Mouse (Mus musculus) left cerebral cortex, postnatal 14 days (tissue): ENCODE measurements around the gene Upp2. TPM values are rescaled to one million over a fixed set of nuclear protein-coding genes. Genes with fewer than 3 reads are reported as not detected.
A peak's percentile ranks its signal among the peaks of the same experiment; 100 is the strongest.

ENCODE experiments used
- DNase-seq, 2 experiments: peaks; one replicate each; pipeline ENCODE4 v3.0.0; 2021 to 2022; ENCODE audit warnings: low spot score in 2 of 2, mixed read lengths in 1 of 2
- intact Hi-C: fragments of 180-260 bp; cut with DNase I; formaldehyde crosslinking; loops from one replicate; pipeline ENCODE4 v1.15.1; 2025
- total RNA-seq, 2 experiments: library from RNA; stranded (reverse); gene quantifications; 2 replicates each; pipeline ENCODE4 v1.2.3; 2021

Gene Upp2
- total RNA-seq, 2 experiments from 2014 or later = 16.7 to 19.4 TPM

DNA sequence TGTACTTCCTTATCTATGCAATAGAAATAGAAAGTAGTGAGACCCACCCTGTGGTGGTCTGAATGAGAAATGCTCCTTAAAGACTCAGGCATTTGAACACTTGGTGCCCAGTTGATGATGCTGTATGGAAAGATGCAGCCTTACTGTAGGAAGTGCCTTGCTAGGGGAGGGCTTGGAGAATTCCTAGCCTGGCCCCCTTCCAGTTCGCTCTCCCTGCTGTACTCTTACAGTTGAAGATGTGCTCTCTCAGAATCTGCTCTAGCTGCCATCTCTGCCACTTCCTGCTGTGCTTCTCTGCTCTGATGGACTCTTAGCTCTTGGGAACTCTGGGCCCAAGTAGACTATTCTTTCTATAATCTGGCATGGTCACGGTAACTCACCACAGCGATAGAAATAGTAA, 30.5 kb downstream of the Upp2 start:
- intact Hi-C loops = no loop called here
- no peak for DNase-seq

DNA sequence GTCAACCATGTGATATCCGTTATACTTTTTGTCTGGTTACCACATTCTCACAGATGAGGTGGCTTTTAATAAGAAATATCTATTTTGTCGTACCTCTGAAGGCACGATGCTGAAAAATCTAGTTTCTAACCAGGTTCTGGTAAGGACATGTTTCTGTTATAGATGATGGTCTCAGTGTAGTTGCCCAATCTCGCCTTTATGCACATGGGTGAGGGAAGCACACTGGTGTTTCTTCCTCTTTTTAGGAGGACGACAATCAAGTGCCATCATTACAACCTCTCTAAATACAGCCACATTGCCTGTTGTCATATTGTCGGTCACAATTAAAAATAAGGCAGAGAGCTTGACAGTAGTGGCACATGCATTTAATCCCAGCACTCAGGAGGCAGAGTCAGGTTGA, 32.5 kb downstream of the Upp2 start:
- no peak for DNase-seq
- intact Hi-C loops = no loop called here

DNA sequence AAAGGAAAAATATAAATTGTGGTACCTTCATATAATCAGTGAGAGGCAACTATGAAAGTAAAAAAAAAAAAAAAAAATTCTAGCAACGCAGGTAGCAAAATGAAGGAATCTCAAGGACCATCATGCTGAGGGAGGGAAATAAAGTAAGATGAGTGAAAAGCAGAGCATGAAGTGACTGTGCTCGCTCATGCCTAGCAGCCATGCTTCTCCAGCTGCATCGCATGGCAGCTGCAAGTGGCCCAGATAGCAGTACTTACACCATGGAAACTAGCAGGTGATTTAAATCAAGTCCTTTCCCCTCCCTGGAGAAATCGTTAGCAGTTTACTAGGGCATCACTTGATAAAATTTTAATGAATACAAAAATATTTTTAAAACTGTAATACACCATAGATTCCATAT, 34.3 kb downstream of the Upp2 start:
- DNase-seq = no peak
- intact Hi-C loops = no loop called here

DNA sequence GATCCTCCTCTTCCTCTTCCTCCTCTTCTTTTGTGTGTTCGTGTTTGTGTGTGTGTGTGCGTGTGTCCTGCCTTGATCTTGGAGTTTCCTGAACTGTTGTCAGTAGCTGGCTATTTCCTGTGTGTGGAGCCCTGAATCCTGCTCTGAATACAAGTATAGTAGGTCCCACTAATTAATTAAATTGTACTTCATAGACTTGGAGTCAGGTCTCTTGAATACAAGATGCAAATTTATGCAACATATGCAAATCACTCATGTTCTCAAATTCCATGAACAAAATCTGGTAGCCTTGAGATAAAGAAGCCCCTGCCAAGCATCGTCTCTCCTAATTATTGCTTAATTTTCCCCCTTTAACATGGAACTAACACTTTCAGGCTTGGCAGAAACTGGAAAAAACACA, 36.3 kb downstream of the Upp2 start:
- no peak for DNase-seq
- intact Hi-C loops = no loop called here

DNA sequence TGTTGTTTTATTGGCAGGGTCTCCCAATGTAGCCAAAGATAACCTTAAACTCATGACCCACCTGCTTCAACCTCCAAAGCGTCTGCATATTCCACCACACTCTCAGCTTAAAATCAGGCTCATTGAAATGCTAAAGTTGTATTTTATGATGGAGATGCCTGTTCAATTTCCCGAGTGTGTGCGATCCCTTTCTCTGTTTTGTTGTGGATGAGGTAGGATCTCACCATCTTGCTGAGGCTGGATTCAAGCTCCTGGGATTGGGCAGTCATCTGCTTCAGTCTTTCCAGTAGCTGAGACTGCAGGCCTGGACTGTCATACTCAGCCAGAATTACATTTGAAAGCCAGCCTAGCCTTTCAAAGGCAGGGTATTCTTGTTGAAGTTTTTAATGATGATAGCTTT, 37.7 kb downstream of the Upp2 start:
- DNase-seq = no peak
- intact Hi-C loops = no loop called here

DNA sequence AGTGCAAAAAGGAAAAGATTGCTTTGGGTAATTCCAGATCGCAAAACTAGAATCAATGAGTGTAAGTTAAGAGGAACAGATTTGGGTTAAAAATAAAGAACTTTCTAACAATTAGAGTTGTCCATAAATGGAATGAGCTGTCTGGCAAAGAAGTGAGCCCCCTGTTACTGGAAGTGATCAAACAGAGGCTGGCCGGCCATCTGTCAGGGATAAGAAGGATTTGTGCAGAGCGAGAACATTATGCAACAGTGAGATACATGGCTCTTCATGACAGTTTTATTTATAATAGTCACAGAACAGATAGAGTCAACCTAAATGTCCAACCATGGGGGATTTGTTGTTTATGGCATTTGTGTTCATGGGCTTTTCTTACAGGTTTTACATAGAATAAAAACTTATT, 46.6 kb downstream of the Upp2 start:
- intact Hi-C loops = no loop called here
- DNase-seq = peak; percentile 15 to 21

DNA sequence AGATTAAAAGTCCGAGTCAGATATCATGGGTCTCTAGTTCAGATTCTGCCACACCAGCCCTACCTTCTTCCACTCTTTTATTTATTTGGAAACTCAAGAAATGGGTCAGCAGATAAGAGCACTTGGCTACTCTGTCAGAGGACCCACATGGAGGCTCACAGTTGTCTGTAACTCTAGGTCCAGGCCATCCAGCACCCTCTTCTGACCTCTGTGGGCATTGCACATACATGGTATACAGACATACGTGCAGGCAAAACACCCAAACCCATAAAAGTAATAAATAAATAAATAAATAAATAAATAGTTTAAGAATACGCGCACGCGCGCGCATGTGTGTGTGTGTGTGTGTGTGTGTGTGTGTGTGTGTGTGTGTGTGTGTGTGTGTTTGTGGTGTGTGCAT, 47.8 kb downstream of the Upp2 start:
- no peak for DNase-seq

DNA sequence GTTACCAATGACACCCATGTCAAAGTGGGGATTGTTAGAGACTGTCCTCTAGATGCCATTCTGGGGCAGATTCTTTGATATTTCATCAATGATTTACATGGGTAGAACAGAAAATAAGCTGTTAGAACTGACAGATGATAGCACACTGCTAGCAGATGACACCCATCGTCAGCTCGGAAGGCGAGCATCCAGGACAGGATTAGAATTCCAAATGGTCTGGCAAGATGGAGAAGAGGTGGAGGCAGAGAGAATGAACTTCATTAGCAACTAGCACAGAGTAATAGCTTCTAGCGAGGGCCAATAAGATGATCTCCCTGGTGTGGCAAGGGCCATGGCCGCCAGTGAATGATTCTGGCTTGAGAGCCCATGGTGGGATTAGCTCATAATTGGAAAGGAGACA, 48.7 kb downstream of the Upp2 start:
- no peak for DNase-seq
- intact Hi-C loops = no loop called here

More for the DNA sequence above, 47.8 kb downstream of the Upp2 start:
- intact Hi-C loops = no loop called here

DNA sequence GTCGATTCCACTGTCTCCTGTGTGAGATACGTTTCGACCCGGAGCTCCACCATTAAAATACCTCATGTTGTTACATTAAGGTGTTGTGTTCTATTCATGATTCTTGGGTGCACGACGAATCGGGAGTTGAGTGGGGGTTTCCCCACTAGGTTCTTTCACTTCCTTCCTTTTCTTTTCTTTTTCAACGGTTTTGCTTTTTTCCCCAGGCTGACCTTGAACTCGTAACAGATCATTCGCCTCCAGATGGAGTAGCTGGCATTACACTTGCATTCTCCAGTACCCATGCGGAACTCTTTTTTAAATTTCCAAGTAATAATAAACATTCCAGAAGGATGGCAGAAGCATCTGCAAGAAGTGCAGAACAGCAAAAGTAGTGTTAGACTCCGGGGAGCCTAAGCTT, 58.1 kb downstream of the Upp2 start:
- intact Hi-C loops = no loop called here
- no peak for DNase-seq

DNA sequence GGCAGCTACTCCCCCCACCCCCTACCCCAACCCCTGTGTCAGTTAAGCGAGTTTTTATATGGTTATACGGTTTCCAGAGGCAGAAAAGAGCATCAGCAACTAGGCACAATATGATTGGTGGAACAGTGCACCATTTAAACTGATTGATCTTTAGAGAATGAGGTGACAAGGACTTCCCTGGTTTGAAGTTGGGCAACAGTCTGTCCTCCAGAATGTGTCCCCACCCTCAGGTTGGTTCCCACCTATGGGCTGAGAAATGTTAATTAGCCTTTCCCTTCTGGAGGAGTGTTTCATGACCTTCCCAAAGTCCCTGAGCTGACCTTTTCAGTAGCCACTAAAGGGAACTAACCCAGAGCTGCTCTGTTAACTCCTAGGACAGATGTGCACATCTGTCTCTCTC, 58.6 kb downstream of the Upp2 start:
- DNase-seq = no peak

DNA sequence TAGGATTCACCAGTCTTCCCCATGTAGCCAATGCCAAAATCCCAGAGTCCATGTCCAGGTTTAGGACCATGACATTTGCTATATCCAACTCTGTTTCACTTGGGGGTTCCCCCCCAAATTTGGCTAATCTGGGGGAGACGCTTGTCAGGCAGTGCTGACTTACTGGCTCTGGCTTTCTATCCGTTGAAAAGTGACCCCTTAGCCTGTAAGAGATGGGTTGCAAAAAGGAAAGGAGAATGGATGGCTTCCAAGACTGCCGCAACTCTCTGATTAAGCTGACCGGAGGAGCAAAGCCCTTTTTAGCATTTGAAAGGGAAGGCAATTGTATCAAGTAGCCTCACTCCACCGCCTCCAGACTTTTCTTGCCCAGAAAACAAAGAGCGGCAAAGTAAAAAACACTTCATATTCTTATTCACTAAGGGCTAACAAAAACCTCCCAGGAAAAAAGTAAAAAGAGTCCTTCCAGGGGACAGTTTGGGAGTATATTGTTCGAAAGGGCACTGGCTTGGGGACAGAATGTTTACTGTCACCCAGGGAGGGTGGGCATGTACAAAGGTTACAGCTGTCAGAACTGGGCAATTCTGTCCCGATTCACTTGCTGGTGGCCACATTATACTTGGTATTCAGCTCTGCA, 59.2 kb downstream of the Upp2 start:
- DNase-seq = no peak
- intact Hi-C loops = no loop called here

More for the DNA sequence above, 58.6 kb downstream of the Upp2 start:
- intact Hi-C loops = no loop called here

DNA sequence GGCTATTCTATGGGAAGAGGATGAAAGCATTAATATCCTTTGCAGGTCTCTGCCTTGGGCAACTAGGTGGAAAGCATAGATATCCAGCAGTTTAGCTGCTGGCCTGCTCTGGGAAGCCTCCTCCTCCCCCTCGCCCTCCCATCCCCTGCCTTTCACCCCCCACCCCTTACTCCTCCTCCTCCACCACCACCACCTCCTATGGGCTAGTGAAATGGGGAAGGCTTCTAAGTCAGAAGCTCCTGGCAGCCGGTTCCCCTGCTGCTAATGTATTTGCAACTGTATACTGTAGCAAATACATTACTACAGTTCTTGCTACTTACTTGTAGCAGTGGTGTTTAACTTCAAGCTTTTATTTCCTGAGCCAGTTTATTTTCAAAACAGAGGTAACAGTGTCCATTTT, 60.9 kb downstream of the Upp2 start:
- intact Hi-C loops = no loop called here
- no peak for DNase-seq

DNA sequence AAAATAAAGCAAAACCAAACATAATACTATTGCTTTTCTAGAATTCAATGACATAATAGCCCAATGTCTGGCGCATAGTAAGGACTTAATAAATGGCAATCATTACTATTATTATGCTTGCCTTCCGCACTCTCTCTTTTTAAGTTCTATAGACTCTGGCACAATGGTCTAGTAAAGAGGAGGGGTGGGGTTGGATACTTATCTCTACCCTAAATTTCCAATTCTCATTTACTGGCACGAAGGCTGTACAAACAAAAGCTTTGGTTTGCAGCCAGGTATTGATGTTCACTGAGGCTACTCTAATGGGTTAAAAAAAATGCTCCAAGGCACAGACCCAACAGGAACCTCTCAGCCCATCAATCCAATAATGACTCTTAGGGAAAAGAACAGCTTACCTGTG, 61.9 kb downstream of the Upp2 start:
- intact Hi-C loops = no loop called here
- DNase-seq = no peak

DNA sequence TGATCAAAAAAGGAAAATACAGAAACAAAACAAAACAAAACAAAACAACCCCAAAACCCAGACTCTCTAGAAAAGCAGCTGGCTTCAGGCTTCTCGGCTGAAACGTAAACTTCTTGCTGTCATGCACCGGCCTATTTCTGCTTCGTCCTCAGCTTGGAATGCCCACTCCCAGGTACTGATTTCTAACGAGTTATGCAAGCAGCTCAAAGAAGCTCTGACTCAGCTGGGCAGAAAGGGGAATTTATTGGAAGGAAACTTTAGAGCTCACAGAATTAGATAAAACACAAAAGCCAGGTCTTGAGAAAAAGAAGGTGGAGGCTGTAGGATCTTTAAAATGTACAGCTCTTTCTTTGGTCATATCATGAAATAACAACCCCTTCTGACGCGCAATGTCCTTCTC, 62.3 kb downstream of the Upp2 start:
- intact Hi-C loops = no loop called here
- no peak for DNase-seq

DNA sequence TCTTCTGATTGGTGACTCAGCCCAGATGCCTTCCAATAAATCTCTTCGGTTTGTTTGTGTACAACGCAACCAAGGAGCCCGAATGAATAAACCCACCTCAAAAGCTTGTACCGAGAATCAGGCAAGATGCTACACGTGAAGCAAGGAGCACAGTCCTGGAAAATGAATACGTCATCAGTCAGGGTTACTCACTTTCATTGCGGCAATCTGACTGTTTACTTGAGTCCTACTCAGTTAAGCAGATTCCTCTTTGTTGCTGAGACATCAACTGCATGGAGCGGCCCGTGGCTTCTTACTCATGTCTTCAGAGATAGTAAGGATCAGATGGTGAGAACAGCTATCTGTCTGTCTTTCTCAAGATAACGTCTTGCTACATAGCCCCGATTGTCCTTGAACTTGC, 66.7 kb downstream of the Upp2 start:
- intact Hi-C loops = no loop called here

DNA sequence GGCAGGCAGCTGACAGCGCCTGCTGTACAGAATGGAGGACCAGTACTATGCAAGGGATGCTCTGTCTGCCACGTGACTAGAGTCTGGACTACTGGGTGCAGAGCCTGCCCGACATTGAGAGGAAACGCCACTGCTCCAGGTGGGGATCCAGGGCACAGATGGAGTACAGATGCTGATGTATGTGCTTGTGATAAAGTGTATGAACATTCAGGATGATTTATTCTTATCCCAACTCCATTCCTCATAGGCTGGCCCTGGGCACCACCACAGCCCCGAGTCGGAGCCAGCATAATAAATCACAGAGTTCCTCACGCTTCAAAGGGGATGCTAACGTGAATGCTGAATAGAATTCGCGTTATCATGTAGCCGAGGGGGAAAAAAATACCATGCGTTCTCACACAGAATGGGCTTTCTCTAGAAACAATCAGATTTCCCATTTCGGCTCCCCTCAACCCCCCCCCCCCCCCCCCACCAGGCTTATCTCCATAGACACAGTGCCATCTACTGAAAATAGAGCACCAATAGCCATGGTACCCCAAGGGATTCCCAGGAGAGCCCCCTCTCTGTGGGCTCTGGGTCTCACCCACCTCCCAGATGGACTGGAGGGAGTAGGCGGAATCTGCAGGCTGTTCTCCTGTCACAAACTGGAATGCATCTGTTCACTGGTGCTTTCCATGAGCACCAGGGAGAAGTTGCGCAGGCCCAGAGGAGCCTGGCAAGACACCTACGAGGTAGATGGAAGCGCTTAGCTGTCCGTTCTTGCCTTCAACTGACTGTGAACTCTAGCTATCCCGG, 74.9 kb downstream of the Upp2 start:
- intact Hi-C loops = loop anchor here (2.0 to 5.0 kb wide), 2 partner anchors 55 to 75 kb away; partner anchors contain the start of genes Acvr1 and Upp2
- peak; percentile 84 to 88 for DNase-seq

More for the DNA sequence above, 66.7 kb downstream of the Upp2 start:
- no peak for DNase-seq

DNA sequence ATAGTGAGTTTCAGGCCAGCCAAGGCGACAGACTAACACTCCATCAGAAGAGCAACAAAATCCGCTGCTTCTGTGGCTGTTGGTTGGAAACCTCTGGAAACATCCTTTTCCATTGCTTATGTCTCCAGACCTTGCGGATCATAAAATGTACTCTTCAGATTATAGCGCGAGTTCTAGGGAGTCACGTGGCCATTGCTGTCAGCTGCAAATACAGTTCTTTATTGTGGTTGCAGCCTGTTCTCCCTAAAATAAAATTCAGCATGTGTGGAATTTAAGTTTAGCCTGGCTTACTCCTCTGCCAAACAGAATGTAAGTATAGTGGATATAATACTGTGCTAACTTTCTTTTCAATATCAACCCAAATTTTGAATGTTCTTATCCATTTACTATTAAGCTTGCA, 78.6 kb downstream of the Upp2 start:
- intact Hi-C loops = no loop called here
- DNase-seq = peak; percentile 38 to 68

DNA sequence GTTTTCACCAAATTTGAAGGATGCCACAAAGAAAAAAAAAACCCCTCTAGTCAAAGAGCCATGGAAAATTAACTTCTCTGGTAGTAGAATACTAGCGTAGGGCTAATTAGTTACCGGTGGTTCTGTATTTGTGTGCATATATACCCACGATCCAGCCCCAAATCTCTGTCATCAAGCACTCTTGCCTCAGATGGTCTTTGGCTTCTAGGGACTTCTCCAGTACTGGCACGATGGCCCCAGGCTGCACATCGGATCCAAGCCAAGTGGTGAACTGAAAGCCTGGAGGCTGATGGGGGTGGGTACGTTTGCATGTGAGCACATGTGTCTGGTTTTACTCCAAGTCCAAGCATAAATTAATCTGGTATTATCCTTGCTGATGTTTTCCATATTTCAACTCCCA, 88.1 kb downstream of the Upp2 start:
- no peak for DNase-seq

DNA sequence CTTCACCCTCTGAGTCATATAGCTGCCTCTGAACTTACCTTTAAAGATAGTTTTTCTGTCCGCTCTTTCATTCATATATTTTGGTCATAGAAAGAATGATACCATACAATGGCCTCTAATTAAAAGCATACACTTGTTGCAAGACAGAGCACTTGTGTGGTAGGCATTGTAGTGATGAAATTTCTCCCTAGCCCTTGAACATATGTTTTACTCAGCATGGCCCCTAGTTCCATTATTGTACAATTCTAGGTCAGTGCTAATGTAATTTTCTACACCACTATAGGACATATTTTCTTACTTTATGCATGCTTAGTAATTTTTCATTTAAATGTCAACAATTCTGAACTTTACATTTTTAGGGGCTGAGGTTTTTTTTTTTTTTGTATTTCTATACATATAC, 89.9 kb downstream of the Upp2 start:
- intact Hi-C loops = no loop called here

More for the DNA sequence above, 88.1 kb downstream of the Upp2 start:
- intact Hi-C loops = no loop called here

DNA sequence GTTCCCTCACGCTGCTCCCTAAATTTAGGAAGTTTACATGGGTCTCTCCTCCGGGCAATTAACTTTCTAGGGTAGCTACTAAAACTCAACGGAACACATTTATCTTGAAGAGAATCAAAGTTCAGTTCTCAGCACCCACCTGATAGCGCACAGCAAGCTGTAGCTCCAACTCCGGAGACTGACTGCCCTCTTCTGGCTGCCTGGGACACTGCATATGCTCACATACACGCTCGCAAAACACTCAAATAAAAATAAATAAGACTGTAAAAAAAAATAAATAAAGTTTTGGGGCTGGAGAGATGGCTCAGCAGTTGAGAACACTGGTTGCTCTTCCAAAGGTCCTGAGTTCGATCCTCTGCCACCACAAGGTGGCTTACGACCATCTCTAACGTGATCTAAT, 90.8 kb downstream of the Upp2 start:
- intact Hi-C loops = no loop called here

More for the DNA sequence above, 89.9 kb downstream of the Upp2 start:
- DNase-seq = no peak

DNA sequence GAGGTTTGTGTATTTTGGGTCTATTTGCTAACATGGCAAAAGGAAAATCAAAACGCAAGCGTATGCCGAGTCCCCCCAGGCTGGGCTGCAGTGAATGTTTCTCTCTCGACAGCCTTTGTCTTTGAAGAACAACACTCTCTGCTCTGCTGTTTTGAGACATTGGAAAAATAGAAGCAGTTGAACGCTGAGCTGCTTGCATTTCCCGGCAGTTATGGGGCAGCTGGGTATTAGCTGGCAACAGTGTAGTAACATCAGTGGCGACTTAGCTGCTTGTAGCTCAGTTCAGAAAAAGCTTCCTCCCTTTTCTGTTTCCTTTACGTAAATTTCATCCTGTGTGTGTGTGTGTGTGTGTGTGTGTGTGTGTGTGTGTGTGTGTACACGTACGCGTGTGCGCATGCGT, 93.5 kb downstream of the Upp2 start:
- intact Hi-C loops = no loop called here
- no peak for DNase-seq

More for the DNA sequence above, 90.8 kb downstream of the Upp2 start:
- no peak for DNase-seq
